Mouse (Mus musculus) gastrocnemius, postnatal 10 days (tissue): Measurements from ENCODE around the gene Klhdc8a. TPM values are rescaled to one million over a fixed set of nuclear protein-coding genes. Genes with fewer than 3 reads are reported as not detected.

Source experiments
- DNase-seq: peaks from one replicate; pipeline ENCODE4 v3.0.0; 2021; ENCODE audit warnings: mixed read lengths
- total RNA-seq, 2 experiments: library from RNA; stranded (reverse); gene quantifications; 2 replicates each; pipeline ENCODE4 v1.2.3; 2021

The Klhdc8a gene
- total RNA-seq, 2 experiments from 2014 or later = 0.45 to 0.52 TPM

DNA sequence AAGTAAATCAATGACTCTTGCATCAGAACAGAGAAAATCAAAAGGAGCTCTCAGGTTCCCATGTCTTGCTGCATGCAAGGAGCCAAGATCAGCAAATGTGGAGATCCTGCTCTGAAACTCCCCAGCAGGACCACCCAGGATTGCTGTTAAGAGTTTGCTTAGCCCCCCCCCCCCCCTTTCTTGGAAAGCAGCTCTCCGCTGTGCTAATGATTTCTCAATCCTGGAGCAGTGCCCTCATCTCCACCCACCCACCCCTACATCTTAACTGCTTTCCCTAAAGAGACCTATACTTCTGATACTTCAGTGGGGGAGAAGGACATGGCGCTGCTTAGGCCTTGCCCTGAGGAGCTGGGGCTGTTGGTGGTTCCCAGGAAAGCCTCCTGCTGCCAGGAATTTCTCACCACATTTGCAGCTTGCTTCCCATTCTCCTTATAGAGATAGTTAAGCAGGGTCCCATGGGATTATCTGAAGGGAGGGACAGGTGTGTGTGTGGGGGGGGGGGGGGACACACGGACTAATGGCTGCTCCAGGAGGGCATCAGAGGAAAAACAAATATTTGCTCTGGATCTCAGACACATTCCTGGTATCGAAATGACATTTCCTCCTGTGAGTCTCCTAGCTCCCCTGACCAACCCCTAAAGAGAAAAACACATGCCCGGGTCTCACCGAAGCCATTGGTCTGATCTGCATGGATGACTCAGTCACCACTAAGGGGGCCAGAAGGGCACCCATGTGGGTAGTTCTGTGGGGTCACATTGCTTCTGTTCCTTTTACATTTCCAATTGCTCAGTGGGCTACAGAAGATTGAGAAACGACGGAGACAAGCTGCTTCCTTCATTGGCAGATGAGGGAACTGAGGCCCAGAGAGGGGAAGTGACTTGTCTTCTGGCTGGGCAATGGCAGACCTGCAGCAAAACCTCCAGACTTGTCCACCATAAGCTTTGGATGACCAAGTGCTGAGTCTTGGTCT, 19.8 kb downstream of the Klhdc8a start:
- DNase-seq = no peak

GRCm38 (mm10) chr1:132319242-132319641, 20.8 kb downstream of the Klhdc8a start:
- DNase-seq = peak; percentile 51

DNA sequence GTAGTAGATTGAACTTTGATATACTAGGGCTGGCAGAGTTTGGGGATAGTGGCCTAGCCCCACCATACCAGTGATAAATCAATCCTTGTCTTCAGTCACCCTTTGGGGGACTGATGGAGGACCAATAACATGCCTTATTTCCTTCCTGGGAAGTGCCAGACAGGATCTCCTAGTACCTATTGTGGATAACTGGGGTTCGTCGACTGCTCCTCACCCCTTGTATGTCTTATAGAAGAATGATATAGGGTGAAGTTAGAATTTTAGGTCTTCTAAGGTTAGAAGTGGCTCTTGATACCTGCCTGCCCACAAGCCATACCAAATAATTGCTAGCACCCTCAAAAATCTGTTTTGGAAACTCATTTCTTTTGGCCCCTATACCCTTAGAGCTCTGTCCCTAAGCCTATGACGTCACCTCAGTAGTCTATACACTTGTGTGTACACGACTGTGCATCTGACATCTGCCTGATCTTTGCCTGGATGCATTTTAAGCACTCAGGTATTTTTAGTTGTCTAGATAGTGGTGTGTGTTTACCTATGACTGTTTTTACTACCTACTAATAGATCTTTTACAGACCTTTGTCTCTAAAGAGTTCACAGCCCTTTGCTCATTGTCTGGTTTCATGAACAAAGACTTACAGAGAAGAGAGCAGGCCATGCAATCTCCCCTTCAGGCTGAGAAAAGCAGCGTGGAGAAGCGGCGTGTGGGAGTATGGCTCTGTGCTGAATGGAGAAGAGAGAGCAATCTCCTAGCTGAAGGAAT, 23.6 kb downstream of the Klhdc8a start:
- no peak for DNase-seq

GRCm38 (mm10) chr1:132322711-132323542, 24.5 kb downstream of the Klhdc8a start:
- no peak for DNase-seq

GRCm38 (mm10) chr1:132326777-132327176, 28.4 kb downstream of the Klhdc8a start:
- no peak for DNase-seq

GRCm38 (mm10) chr1:132327477-132327876, 29.1 kb downstream of the Klhdc8a start:
- DNase-seq = no peak

GRCm38 (mm10) chr1:132328565-132328964, 30.1 kb downstream of the Klhdc8a start:
- DNase-seq = no peak

DNA sequence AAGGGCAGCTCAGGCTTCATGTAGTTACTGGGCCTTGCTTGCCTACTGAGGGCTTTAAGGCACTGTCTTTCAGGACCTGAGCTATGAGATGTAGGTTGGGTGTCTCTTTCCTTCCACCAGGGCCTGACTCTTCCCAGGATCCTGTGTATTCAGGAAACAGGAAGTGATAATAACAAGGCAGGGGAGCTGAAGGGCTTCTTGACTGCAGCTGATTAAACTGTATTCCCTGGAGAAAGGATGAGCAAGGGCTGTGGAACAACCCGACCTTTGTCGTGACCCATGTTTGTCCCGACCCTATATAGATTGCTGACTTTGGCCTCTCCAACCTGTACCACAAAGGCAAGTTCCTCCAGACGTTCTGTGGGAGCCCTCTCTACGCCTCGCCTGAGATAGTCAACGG, 31.2 kb downstream of the Klhdc8a start:
- no peak for DNase-seq

DNA sequence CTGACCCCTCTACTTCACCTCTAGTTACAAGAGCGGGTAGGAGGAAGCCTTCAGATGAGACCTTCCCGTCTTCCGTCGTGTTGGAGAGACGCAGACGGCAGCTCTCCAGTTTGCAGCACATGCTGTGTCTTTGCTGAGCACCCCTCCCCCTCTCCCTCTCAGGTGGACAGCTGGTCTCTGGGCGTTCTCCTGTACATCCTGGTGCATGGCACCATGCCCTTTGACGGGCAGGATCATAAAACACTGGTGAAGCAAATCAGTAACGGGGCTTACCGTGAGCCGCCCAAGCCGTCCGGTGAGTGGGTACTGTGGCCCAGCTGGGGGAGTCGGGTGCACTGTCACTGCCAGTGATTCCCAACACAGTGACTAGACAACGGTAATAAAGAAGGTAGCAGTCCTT, 32.0 kb downstream of the Klhdc8a start:
- DNase-seq = no peak

GRCm38 (mm10) chr1:132331283-132331682, 32.9 kb downstream of the Klhdc8a start:
- DNase-seq = no peak

- no peak for DNase-seq
Observed at GRCm38 (mm10) chr1:132333201-132333600, 34.8 kb downstream of the Klhdc8a start.

DNA sequence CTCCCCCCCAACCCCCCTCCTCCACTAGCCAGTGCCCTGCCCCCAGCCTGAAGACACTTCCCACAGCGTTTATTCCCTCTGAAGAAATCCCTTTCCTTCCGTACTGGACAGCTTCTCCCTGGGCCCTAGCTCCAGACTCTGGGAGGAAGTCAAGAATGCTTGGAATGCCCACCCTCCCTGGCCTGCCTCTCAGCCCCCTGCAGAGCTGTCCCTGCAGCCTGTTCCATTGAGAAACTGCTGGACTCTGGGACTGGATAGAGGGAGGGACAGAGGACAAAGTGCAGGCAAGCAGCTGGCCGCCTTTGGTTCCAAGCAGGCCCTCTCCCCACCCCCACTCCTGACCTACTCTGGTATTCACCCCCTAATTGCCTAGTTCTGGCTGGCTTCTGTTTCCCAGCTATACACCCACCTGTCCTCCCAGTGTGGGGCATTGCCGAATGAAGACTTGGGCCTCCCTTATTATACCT, 35.3 kb downstream of the Klhdc8a start:
- DNase-seq = peak; percentile 52

GRCm38 (mm10) chr1:132334178-132334801, 35.9 kb downstream of the Klhdc8a start:
- no peak for DNase-seq

DNA sequence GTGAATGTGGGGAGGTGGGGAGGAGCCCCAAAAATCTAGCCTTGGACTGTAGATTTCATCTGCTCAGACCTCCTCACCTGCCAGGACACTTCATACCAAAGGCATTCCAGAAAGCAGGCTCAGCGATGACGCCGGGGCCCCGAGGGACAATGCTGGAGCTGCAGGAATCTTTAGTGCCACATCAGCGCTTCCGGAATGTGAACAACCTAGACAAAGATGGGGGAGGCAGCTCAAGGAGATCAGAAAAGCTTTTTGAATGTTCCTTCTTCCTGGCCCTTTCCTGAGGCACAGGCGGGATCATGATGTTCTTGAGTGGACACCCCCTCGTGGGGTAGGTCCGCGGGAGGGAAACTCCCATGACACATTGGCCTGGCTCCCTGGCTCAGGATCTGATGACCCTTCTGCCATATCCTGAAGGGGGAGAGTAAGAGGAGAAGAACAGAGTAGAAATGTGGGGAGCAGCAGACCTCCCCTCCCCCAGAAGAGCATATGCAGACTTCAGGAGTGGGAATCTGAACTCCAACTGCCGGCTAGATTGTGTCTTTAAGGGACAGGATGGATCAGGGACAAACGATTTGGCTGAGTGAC, 37.0 kb downstream of the Klhdc8a start:
- DNase-seq = no peak

DNA sequence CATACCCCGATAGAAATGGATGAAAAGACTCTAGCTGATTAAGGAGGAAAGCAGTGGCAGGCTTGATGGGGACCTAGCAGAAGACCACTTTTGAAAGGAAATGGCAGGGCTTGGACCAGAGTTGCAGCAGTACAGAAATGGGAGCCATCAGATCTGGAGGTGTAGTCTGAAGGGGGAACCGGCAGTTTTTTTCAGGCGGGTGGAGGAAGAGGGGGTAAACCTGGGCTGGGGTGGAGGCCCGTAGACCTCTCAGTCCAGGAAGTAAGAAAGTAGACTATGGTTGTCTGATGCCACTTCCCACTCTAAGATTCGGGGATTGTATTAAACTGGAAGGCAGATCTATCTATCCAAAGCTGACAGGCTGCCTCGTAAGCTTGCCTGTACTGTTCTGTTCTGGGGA, 38.5 kb downstream of the Klhdc8a start:
- DNase-seq = no peak

- DNase-seq = no peak
Observed at GRCm38 (mm10) chr1:132338027-132338660, 39.7 kb downstream of the Klhdc8a start.

DNA sequence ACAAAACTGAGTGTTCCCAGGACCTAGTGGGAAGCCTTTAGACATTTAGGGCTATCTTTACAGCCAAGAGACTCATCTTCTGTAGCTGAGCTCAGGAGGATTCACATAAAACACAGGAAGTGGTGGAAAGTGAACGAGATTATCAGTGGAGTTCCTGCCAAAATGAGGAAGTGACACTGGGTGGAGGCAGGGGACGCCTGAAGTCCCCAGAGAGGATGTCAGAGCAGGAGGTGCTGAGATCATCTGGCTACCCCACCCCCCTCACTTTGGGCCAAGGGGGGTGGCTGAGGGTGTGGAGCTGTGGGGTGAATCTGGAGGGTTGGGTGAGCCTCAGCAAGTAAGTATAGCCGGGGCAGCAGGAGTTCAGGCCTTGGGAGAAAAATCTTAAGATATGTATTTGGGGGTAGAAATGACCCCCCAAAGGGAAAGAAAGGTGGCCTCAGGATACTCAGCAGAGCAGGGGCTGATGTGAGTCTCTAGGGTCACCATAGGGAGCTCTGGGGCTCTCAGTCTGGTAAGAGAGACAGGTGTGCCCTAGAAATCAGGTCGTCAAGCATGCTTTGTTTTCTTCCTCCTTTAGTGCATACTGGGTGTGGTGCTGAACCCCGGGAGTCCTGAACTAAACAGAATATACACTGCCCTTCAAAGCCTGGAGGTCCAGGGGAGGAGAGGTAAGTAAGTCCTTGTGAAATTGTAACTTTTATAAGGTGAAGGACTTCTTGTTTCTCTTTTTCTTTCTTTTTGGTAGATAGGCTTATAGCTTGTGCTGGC, 43.5 kb downstream of the Klhdc8a start:
- DNase-seq = no peak

DNA sequence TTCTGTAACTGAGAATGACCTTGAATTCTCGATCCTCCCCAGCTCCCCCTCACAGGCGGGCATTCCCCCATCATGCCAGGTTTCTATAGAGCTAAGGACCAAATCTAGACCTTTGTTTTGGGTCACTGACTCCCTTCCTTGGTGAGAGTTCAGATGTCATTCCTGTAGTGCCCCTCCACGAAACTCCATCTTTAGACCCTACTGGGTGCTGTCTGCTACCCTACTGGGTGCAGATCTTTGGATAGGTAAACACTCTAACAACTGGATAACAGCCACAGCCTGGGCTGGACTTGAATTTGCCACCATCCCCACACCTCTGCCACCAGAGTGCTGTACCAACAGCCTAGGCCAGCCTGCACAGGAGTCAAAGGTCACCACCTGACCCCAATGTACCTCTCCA, 44.1 kb downstream of the Klhdc8a start:
- no peak for DNase-seq

DNA sequence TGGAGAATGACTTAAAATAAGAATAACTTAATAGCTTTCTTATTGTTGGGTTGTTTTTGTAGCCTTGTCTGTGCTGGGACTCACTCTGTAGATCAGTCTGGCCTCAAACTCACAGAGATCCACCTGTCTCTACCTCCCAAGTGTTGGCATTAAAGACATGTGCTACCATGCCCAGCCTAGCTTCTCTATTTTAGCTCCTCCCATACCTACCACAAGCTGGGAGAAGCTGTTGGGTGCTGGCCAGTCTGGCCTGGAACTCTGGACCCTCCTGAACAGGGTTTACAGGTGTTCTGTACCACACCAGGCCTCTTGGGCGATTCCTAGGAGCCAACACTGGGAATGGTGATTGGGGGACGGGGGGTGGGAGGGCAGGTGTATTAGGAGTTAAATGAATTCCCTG, 44.8 kb downstream of the Klhdc8a start:
- no peak for DNase-seq

DNA sequence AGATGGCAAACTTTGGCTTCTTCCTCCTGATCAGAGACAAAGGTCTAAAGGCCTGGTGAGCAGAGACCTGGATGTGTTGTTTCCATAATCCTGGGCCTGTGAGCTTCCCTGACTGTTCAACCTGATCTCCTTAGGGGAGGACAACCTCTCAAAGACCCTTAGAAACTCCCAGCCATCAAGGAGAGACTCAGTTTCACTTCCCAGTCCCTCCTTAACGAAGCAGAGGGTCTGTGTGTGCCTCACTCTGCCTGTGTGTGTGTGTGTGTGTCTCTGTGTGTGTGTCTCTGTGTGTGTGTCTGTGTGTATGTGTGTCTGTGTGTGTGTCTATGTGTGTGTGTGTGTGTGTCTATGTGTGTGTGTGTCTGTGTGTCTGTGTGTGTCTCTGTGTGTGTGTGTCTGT, 45.2 kb downstream of the Klhdc8a start:
- no peak for DNase-seq
